Mouse (Mus musculus): ENCODE measurements around the gene Zglp1.

Gene Zglp1

DNA sequence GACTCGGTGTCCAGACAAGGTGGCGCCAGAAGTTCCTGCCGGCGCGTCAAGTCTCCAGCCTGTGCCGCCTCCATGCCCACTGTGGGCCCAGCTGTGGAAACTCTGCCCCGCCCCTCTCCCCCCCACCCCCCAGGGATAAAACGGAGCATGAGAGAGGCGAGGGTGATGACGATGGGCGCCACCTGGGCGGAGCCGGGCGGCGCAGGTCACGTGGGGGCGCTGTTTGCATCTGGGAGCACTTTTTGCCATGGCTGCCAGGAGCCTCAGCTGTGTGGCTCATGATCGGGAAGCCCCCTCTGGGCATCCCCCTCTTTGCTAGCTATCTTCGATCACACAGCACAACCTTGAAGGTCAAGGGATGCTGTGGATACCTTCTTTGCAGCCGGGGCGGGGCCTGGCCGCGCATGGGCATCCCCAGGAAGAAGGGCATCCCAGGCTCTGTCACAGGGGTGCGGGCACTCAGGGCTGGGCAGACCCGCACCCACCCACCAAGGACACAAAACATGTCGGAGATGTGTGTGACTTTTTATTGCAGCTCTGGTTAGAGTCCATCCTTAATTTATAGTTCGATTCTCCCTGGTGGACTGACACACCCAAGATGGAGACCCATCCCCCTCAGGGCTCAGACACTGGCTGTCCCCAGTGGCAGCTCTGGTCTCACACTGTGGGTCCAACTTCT is at the start of gene Zglp1:
Zglp1 (minus strand) TSS at position 88 of the 679 bp plus-strand sequence.
- in situ Hi-C loops (cut with MboI; ENCODE audit: unreplicated experiment in 2 of 2): no loop called here

DNA sequence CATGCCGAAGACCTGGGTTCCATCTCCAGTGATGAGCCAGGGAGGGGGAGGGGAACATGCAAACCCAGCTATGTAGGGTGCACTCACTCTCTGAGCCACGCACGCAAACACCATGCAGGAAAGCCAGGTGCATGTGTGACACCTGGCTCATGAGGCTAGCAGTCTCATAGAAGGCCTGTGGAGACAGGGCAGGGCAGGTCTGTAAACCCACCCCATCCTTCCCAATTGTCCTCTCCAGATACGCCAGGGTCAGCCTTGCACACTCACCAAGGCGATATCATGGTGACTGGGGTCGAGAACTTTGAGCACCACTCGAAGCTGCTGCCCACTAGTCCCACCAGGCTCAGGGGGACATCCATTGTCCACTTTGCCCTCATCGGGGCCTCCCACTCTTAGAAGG is 48.2 kb upstream of the Zglp1 start:
- in situ Hi-C loops (cut with MboI; ENCODE audit: unreplicated experiment in 2 of 2): no loop called here

DNA sequence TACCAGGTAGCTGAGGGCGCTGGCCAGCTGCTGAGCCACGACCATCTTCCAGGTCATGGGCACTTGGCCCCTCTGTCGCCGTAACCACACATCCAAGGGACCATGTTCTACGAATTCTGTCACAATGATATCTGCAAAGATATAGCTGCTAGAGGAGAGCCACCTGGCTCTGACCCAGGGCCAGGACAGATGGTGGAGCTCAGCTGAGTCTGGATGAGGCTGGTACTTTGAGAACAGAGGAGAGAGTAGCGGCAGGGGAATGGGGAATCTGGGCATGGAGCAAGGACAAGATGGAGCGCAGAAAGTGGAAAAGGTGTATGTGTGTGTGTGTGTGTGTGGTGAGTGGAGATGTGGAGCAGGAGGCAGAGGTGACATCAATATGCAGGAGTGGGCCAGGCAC is 47.3 kb upstream of the Zglp1 start:
- in situ Hi-C loops (cut with MboI; ENCODE audit: unreplicated experiment in 2 of 2): no loop called here

DNA sequence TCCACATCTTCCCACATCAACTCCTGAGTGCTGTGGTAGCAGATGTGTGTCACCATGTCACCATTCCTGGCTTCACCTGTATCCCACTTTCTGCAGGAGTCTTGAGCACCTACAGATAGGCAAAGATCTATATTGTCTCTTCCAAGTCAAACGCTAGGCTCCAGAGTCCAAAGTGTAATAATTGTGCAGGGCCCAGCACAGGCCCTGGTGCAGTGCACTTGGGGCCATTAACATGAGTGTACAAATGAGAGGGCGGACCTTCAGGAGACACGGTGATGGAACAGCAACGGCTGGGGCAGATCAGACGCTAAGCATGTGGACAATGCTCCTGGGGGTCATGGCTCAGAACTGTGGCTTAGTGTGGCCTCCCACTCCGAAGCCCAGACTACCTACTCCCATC is 46.9 kb upstream of the Zglp1 start:
- in situ Hi-C loops (cut with MboI; ENCODE audit: unreplicated experiment in 2 of 2): no loop called here

DNA sequence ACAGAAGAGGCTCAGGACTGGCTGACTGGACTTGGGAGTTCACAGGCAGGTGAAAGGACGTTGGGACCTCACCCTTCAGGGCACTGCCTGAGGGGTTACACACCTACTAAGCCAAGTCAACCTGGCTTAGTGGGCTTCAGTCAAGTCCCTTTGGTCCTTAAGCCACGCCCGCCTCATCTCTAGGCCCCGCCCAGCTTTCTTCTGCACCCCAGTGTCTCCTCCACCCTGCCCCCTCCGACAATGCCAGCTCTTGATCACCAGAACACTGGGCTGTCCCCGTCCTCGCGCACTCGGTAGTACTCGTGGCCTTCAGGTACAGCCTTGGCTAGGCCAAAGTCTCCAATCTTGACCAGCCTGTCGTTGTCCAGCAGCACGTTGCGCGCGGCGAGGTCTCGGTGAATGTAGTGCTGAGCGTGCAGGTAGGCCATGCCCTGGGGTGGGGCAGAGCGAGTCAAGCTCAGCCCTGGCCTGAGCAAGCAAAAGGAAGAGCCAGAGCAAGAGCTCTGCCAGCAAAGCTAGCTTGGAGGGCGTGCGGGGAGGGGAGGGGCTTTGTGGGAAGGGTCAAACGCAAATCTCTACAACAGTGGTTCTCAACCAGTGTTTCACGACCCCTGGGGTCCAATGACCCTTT is 40.8 kb upstream of the Zglp1 start:
- in situ Hi-C loops (cut with MboI; ENCODE audit: unreplicated experiment in 2 of 2): no loop called here

DNA sequence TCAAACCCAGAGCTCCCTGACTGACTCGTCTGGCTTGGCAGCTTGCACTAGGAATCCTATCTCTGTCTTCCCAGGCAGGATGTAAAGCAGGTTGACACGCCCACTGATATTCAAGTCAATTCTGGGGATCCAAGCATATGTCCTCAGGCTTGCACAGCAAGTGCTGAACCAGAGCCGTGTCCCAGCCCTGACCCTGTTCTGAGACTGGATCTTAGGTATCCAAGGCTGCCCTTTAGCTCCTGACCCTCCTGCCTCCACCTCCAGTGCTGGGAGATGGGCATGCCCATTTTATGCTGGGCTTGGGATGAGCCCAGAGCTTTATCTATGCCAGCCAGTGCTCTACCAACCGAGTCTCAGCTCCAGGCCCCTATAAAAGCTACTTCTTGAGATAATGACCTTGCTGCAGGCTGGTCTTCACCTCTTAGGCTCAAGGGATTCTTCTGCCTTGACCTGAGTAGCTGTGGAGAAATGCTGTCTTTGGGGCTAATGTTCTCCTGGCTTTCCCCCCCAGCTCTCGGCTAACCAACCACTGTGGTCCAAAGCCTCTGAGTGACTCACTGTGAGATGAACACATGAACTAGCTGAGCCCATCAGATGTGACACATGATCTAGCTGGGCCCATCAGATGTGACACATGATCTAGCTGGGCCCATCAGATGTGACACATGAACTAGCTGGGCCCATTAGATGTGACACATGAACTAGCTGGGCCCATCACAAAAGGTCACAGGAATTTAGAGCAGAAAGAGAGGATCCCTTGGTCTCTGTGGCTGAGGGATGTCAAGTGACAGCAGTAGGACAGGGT is 39.1 kb upstream of the Zglp1 start:
- in situ Hi-C loops (cut with MboI; ENCODE audit: unreplicated experiment in 2 of 2): no loop called here

DNA sequence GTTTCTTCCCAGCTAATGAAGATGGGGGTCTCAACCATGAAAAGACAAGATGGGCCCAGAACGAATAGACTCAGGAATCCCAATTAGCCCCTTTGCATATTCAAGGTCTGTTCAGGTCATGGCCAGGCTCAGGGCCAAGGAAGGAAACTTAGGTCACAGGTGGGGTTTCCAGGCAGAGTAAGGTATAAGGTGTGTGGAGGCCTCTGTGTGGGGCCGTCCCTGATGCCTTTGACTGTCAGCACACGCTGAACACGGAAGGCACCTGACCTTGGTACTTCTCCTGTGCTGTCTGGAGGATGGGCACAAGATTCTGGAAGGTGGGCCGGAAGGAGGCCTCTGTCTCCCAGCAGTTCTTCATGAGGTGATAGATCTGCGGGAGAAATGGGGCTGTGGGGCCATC is 37.9 kb upstream of the Zglp1 start:
- in situ Hi-C loops (cut with MboI; ENCODE audit: unreplicated experiment in 2 of 2): no loop called here

DNA sequence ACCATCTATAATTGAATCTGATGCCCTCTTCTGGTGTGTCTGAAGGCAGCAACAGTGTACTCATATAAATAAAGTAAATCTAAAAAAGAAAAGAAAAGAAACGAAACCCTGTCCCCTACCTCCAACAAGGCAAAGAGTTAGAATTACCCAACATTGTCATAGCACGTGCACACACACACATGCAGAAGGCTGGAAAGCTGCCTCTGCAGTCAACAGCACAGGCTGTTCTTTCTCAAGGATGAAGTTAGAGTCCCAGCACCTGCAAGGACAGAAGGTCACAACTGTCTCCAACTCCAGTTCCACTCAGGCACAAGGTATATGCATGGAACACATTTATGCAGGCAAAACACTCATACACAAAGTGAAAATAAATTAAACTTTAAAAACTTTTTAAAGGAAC is 35.2 kb upstream of the Zglp1 start:
- in situ Hi-C loops (cut with MboI; ENCODE audit: unreplicated experiment in 2 of 2): no loop called here

DNA sequence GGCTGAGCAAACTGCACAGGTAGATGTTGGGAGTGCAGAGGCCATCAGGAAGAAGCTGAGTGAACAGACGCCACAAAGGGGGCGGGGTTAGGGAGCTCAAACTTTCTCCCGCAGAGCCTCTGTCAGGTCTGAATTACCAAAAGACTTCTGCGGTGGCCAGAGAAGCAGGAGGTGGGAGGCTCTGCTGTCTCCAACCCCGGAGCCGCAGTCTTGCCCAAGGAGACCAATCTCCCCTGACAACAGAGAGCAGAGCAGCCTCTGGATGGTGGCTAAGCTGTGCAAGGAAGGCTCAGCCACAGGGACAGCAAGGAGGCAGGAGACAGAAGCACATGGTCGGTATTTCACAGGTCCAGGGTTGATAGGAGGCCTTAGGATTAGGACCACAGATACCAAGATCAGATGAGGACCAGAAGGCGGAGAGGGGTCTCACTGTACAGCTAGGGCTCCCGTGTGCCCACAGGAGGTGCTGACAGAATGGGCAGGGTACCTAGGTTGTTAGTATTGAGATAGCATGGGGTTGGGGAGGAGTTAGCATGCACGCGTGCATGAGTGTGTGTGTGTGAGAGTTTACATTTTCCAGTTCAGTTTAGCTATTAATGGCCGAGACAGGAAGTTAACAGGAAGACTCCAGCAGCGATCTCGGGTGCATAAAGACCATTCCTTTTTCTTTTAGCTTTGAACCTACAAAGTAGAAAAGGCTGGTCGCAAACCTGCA is 33.7 kb upstream of the Zglp1 start:
- in situ Hi-C loops (cut with MboI; ENCODE audit: unreplicated experiment in 2 of 2): no loop called here

DNA sequence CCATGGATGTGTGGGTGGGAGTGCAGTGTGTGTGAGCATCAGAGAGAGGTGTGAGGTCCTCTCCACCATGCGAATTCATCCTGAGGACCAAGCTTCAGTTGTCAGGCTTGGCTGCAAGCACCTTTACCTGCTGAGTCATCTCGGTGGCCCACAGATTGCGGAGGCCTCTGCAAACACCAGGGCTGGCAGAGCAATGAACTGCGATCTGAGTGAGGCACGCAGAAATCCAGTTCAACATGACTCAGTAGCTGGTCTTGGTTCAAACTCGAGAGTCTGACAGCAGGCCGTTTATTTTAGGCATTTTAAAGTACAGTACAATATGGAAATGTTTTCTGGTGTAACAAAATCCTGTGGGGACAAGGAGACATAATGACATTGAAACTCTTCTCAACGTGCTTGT is 30.9 kb upstream of the Zglp1 start:
- in situ Hi-C loops (cut with MboI; ENCODE audit: unreplicated experiment in 2 of 2): no loop called here

DNA sequence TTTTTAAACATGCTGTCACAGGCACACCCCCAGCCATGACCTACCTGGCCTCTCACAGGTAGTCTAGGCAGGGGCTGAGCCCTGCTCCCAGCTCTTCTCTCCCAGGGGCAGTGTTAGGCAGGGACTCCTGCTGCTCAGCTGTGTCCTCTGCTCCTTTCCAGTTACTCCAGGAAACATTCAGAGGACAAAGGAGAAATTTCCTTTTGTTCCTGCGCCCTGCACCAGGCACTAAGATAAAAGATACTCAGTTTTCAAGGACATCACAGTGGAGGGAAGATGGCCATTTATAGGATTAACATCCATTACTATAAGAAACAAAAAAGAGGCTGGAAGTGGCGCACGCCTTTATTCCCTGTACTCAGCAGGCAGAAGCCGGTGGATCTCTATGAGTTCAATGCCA is 29.1 kb upstream of the Zglp1 start:
- in situ Hi-C loops (cut with MboI; ENCODE audit: unreplicated experiment in 2 of 2): no loop called here

DNA sequence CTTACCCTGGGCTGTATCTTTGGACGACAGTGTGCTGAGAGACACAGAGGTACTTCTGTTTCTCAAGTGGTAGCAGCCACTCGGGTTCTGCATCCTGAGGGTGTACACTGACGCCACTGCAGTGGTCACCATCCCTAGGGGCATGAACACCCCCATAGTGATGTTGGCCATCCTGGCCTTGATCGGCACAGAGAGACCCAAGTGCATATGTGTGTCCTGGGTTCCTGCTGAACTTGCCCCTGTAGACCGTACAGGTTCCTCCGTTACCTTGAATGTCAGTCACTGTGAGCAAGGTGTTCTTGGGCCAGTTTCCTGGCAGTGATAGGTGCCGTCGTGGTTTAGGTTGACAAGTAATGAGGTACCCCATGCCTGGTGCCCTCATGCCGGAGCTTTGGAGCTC is 26.5 kb upstream of the Zglp1 start:
- in situ Hi-C loops (cut with MboI; ENCODE audit: unreplicated experiment in 2 of 2): loop anchor here in 1 of 2 experiments (5.0 kb wide), 1 partner anchor 34 kb away; no protein-coding TSS in a partner anchor

DNA sequence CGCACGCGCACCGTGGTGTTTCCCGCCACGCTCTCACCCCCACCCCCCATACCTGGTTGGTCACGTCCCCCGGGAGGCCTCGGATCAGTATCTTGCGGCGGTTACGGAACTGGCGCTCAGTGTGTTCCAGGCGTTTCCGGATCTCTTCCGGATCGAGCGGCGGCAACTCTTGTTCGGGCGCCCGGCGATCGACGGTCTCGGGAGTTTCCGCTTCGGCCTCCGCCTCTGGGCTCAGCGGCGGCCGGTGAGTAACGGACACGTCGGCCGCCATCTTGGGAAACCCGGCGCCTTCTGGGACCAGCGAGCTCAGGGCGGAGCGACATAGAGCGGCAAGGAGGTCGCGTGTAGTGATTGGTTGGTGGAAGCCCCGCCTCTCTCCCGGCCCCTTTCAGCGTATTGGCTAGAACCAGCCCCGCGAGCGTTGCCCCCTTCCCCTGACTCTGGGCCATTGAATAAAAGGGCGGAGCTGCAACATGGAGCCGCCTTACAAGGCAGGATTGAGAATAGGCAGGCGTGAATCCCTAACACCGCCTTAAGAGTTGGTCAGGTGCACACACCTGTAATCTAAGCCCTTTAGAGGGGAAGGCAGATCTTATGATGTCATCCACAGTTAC is 24.9 kb upstream of the Zglp1 start, which contains the start of the genes Gm38431 and Raver1:
Gm38431 (minus strand) TSS at position 291 of the 614 bp plus-strand sequence.
Raver1 (minus strand) TSS at position 302 of the 614 bp plus-strand sequence.
- in situ Hi-C loops (cut with MboI; ENCODE audit: unreplicated experiment in 2 of 2): loop anchor here in 1 of 2 experiments (5.0 kb wide), 1 partner anchor 35 kb away; no protein-coding TSS in a partner anchor

DNA sequence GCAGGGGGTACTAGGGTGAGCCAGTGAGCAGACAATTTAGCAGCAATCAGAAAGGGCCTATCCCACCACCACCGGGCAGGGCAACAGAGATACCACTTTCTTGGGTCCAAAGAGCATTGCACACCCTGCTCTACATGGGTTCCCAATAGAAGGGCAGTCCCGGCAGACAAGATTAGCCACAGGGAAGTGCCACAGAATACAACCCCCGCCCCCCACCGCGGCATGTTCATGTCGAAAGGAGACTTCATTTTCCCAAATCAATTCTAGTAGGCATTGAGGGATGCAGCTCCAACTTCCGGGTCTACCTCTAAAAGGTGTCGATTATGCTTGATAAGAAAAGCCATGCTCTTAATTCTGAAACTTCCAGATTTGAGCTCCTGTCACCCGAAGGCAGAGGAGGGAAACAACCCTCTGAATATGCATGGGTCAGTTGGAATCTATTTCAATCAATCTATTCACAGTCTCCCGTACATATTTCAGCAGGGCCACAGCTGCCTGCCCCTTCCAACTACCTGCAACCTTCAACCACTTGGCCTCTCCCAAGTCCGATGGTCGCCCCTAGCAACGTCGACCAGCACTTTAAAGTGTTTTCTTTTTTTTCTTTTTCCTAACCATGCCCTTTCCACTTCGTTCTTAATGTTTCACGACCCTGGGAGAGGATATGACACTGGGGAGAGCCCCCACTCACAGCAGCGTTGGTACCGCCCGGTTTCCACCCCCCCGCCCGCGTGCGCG is 24.2 kb upstream of the Zglp1 start:
- in situ Hi-C loops (cut with MboI; ENCODE audit: unreplicated experiment in 2 of 2): loop anchor here in 1 of 2 experiments (5.0 kb wide), 1 partner anchor 36 kb away; no protein-coding TSS in a partner anchor

DNA sequence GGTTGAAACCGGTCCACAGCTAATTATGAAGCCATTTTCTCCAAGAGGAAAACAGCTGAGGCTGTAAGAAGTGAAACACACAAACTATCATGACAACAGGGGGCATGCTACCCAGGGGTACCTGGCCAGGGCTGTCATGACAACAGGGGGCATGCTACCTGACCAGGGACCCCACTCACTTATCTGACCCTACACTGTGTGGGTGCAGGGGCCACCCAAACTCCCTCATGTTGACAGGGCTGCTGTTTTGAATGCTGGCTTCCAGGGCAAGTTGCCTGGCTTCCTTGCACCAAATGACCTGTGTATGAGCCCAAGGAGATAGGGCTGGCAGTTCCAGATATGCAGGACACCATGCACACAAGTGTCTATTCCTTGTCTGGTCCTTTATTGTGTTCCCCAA is 23.6 kb upstream of the Zglp1 start:
- in situ Hi-C loops (cut with MboI; ENCODE audit: unreplicated experiment in 2 of 2): loop anchor here in 1 of 2 experiments (5.0 kb wide), 1 partner anchor 37 kb away; no protein-coding TSS in a partner anchor

DNA sequence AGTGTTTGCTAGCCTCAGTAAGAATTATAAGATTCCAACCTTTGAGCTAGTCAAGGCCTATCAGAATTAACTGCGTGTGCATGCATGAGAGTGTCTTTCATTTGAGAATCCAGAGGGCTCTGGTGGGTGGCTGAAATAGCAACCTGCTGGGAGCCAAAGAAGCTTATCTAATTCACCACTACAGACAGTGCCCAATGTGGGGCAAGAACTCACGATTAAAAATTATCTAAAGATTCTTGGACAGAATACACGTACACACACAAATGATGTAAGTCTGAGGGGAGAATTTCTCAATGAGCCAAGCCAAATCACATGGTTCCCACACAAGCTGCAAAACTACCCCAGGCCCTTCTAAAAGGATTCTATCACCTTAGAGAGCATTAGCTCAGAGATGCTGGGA is 16.4 kb upstream of the Zglp1 start:
- in situ Hi-C loops (cut with MboI; ENCODE audit: unreplicated experiment in 2 of 2): no loop called here

DNA sequence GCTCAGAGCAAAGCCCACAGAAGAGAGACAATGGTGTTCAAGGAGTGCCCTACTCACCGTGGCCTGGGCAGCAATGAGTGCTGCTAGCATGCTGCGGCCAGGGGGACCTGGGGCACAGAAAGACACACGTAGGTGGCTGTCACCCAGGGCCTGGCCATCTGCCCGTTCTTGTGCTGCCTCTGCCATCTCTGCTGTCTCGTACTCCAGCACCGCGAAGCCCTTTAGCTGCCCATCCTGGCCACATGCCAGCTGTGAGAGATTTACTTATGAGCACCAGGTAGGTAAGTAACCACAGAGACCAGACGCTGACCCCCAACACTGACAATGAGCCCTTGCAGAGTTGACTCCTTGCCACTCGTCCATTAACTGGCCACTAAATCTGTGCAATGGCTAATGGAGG is 14.2 kb upstream of the Zglp1 start:
- in situ Hi-C loops (cut with MboI; ENCODE audit: unreplicated experiment in 2 of 2): no loop called here

DNA sequence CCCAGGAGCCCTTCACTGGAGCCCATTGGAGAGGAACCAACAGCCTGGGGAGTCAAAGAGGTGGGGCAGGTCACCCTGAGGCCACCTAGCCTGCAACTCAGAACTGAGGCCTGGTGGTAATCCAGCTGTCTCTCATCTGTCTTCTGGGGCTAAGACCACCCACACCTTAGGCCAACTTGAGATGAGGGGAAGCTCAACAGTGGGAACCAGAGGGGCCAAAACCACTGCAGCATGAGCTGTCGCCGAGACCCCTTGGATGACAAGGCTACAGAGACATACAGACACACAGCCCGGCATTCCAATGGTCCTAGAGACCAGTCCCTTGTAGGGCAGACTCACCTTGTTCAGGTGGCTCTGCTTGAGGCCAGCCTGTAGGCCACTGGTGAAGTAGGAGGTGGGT is 8.7 kb upstream of the Zglp1 start:
- in situ Hi-C loops (cut with MboI; ENCODE audit: unreplicated experiment in 2 of 2): no loop called here

DNA sequence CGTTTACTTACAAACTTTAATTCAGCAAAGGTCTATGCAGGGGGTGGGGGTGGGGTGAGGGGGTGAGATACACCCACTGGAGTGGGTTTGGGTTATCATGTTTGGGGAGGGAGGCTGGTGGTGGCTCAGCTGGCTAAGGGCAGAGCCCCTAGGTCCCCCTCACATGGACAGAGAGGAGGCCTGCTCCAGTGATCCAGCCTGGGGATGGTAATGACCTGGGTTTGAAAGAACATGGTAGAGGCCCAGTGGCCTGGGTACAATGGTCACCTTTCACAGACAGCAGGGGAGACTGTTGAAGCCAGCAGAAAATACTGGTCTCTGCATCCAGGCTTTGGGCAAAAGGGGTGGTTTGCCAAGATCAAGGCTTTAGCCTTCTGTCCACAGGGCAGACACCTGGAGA is 7.3 kb upstream of the Zglp1 start:
- in situ Hi-C loops (cut with MboI; ENCODE audit: unreplicated experiment in 2 of 2): loop anchor here in 1 of 2 experiments (5.0 kb wide), 1 partner anchor 37 kb away; no protein-coding TSS in a partner anchor

Measured in v-Abl transformed pro-B cells (cell line).